Mouse (Mus musculus) forebrain, embryonic 14.5 days (tissue): Measurements from ENCODE around the gene Fut7. TPM values are rescaled to one million over a fixed set of nuclear protein-coding genes. Genes with fewer than 3 reads are reported as not detected.
A peak's percentile ranks its signal among the peaks of the same experiment; 100 is the strongest.

Experiments used
- ATAC-seq: fragments of 200-750 bp; cut with Nextera tagmentation; 2 replicates; pipeline ENCODE4 v1.8.0; 2017; ENCODE audit warnings: mild to moderate bottlenecking, moderate library complexity
- DNase-seq: peaks from one replicate; pipeline ENCODE4 v3.0.0-alpha.2; 2015; ENCODE audit warnings: low spot score
- H3K27ac ChIP-seq: fragments of 300-500 bp; sonication (generic); 2 replicates; pipeline ENCODE4 v1.5.1; 2014; ENCODE audit warnings: low read depth, mild to moderate bottlenecking, control low read depth, low read length, moderate library complexity
- H3K27me3 ChIP-seq: fragments of 300-500 bp; sonication (generic); replicated peaks from 2 replicates; pipeline ENCODE4 v1.6.1; 2014; ENCODE audit warnings: low read length, control low read depth, mixed read lengths; ENCODE audit not compliant: control insufficient read depth, insufficient read depth
- H3K36me3 ChIP-seq: fragments of 300-500 bp; sonication (generic); 2 replicates; pipeline ENCODE4 v1.6.1; 2014; ENCODE audit warnings: low read length, control low read depth; ENCODE audit not compliant: control insufficient read depth, insufficient read depth
- H3K4me1 ChIP-seq: fragments of 300-500 bp; sonication (generic); 2 replicates; pipeline ENCODE4 v1.6.1; 2014; ENCODE audit warnings: antibody characterized with exemption, low read length, control low read depth; ENCODE audit not compliant: control insufficient read depth, insufficient read depth
- H3K4me2 ChIP-seq: fragments of 300-500 bp; sonication (generic); 2 replicates; pipeline ENCODE4 v1.6.1; 2014; ENCODE audit warnings: mild to moderate bottlenecking, control low read depth, low read length
- H3K4me3 ChIP-seq: fragments of 300-500 bp; sonication (generic); 2 replicates; pipeline ENCODE4 v1.5.1; 2014; ENCODE audit warnings: low read depth, low read length, control low read depth
- H3K9ac ChIP-seq: fragments of 300-500 bp; sonication (generic); 2 replicates; pipeline ENCODE4 v1.6.1; 2014; ENCODE audit warnings: mild to moderate bottlenecking, low read length, control low read depth, moderate library complexity
- H3K9me3 ChIP-seq: fragments of 300-500 bp; sonication (generic); replicated peaks from 2 replicates; pipeline ENCODE4 v1.6.1; 2016; ENCODE audit warnings: low read length, control low read depth, mixed read lengths; ENCODE audit not compliant: control insufficient read depth
- WGBS: fragments of 180-500 bp; shearing (Covaris S2); extraction: QIAGEN DNeasy Blood & Tissue Kit; methylation state at CpG from one replicate; pipeline ENCODE4 v1.1.7; 2014; 5-methylcytosine and 5-hydroxymethylcytosine counted together
- polyA plus RNA-seq: library from polyadenylated mRNA; unstranded; fragments of >200 nt; fragmentation: Nextera tagmentation; extraction: Ambion mirVana; gene quantifications from 2 replicates; pipeline ENCODE4 v1.2.1, GENCODE M21; 2014

The Fut7 gene
- polyA plus RNA-seq, 1 experiment from 2014 or later, result not detected

GRCm38 (mm10) chr2:25397010-25397409, 26.1 kb upstream of the Fut7 start:
- H3K4me3 ChIP-seq, result no peak overlapping the region
- no peak for ATAC-seq
- peaks cover 8% of the 10 kb centered on the region for H3K4me1 ChIP-seq
- DNase-seq, result no peak
- H3K4me2 ChIP-seq, result no peak overlapping the region
- no peaks in the 10 kb centered on the region for H3K36me3 ChIP-seq
- H3K27me3 ChIP-seq, result peaks cover 51% of the 10 kb centered on the region
- no peak overlapping the region for H3K9ac ChIP-seq
- WGBS, result 65% methylated on average over 1 of the region's 1 CpGs
- no peaks in the 10 kb centered on the region for H3K9me3 ChIP-seq
- no peak overlapping the region for H3K27ac ChIP-seq

- no peak overlapping the region for H3K27ac ChIP-seq
- ATAC-seq, result no peak
- H3K36me3 ChIP-seq, result no peaks in the 10 kb centered on the region
- H3K9ac ChIP-seq, result no peak overlapping the region
- H3K4me2 ChIP-seq, result no peak overlapping the region
- H3K9me3 ChIP-seq, result no peaks in the 10 kb centered on the region
- H3K27me3 ChIP-seq, result peaks cover 51% of the 10 kb centered on the region
- no peak overlapping the region for H3K4me3 ChIP-seq
- no peak for DNase-seq
- 95% methylated on average over 7 of the region's 7 CpGs for WGBS
- peaks cover 8% of the 10 kb centered on the region for H3K4me1 ChIP-seq
Measured at GRCm38 (mm10) chr2:25398065-25398464, 25.0 kb upstream of the Fut7 start.

DNA sequence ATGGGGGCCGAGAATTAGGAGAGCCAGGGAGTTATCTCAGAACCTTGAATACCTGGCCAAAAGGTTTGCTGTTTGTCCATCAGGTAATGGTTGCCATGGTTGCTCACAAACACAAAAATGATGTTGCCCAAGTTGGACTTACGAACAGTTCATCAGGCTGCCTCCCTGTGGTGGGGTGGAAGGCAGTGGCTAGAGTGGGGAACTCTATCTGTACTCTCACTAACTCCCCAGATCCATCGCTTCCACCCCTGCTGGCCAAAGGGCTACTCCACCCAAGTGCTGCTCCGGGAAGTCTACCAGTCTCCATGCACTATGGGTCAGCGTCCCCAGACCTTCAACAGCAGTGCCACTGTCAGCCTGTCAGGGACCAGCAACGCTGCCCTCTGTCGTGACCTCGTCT, 24.0 kb upstream of the Fut7 start, which contains the start of gene Npdc1:
Gene Npdc1, plus strand, starts transcription at position 301 of the 400 bp plus-strand sequence.
- Histone ChIP-seq H3K36me3 (no peaks in the 10 kb centered on the region), H3K27ac (no peak within 1 kb of the TSS), H3K4me1 (peaks cover 10% of the 10 kb centered on the region), H3K9me3 (no peaks in the 10 kb centered on the region), H3K4me2 (no peak within 1 kb of the TSS), H3K9ac (no peak within 1 kb of the TSS; the same call in 1 of the 2 replicates), H3K27me3 (peaks cover 51% of the 10 kb centered on the region), H3K4me3 (no peak within 1 kb of the TSS)
- DNase-seq, result no peak
- ATAC-seq, result no peak
- 60% methylated on average over 8 of the region's 8 CpGs for WGBS

GRCm38 (mm10) chr2:25400291-25400690, 22.8 kb upstream of the Fut7 start:
- H3K27me3 ChIP-seq, result peaks cover 45% of the 10 kb centered on the region
- H3K4me1 ChIP-seq, result peaks cover 14% of the 10 kb centered on the region
- no peak overlapping the region for H3K27ac ChIP-seq
- H3K9ac ChIP-seq, result peak overlapping the region; percentile 54
- WGBS, result 21% methylated on average over 16 of the region's 16 CpGs
- no peaks in the 10 kb centered on the region for H3K9me3 ChIP-seq
- no peak for DNase-seq
- H3K4me3 ChIP-seq, result peak overlapping the region; percentile 26
- H3K36me3 ChIP-seq, result no peaks in the 10 kb centered on the region
- ATAC-seq, result no peak
- peak overlapping the region; percentile 54 for H3K4me2 ChIP-seq

GRCm38 (mm10) chr2:25400764-25401163, 22.3 kb upstream of the Fut7 start:
- Histone ChIP-seq H3K9ac (peak overlapping the region; percentile 54), H3K9me3 (no peaks in the 10 kb centered on the region), H3K36me3 (no peaks in the 10 kb centered on the region), H3K27me3 (peaks cover 41% of the 10 kb centered on the region), H3K4me2 (peak overlapping the region; percentile 54), H3K27ac (no peak overlapping the region), H3K4me1 (peaks cover 14% of the 10 kb centered on the region), H3K4me3 (peak overlapping the region; percentile 26)
- no peak for ATAC-seq
- 3% methylated on average over 17 of the region's 17 CpGs for WGBS
- peak; percentile 71 for DNase-seq

DNA sequence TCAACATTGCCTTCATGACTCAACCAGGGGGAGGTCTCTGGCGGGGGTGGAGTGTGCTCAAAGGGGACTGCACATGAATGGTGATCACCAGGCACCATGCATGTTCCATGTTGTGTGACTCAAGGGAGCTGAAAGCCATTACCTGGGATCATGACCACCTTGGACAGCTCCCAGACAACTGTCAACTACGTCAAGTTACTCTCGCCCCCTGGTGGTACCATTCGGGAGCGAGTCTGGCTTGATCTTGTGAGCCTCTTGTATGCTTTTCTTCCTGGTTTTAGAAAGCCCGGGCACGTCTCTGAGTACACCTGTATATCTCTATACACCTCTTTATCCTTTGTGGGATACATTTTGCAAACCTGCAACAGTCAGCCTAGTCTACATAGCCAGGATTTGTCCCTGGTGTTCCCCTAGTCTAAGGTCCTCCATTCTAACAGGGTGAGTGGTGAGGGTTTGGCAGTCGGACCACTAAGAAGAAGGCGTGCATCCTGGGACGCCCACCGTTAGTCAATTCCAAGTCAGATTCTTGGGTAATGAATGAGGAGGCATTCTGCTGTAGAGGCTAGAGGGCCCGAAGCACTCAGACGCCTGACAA, 20.6 kb upstream of the Fut7 start:
- H3K27me3 ChIP-seq, result peaks cover 24% of the 10 kb centered on the region
- H3K4me3 ChIP-seq, result peak overlapping the region; percentile 95
- peaks cover 5% of the 10 kb centered on the region for H3K36me3 ChIP-seq
- ATAC-seq, result peak; percentile 47
- under 1% methylated on average over 13 of the region's 13 CpGs for WGBS
- DNase-seq, result peak; percentile 91
- H3K27ac ChIP-seq, result peak overlapping the region; percentile 91
- H3K9me3 ChIP-seq, result no peaks in the 10 kb centered on the region
- H3K4me2 ChIP-seq, result peak overlapping the region; percentile 73
- peak overlapping the region; percentile 99 for H3K9ac ChIP-seq
- H3K4me1 ChIP-seq, result peaks cover 10% of the 10 kb centered on the region

DNA sequence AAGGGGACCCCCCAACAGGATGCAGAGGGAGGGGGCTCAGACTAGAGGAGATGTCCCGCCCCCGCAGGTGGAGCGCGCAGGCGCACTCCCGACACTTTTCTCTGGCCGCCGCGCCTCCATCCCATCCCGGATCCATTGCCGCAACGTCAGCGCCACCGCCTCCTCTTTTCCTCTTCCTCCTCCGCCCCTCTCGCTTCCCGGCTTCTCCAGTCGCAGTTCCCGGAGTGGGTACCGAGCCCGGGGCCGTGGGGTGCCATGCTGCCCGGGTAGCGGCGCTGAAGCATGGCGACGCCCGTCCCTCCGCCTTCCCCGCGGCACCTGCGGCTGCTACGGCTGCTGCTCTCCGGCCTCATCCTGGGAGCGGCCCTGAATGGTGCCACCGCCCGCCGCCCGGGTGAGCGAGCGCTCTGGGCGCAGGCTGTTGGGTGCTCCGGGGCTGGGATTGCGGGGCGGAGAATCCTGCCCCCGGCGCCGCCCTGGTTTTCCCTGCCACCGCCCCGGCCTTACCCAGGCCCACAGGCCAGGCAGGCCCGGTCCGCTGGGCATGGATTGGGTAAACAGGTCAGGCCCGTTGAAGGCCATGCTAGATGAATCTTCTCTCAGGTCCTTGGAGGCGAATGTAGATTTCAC, 20.0 kb upstream of the Fut7 start:
- Histone ChIP-seq H3K9ac (peak overlapping the region; percentile 99), H3K4me1 (peaks cover 10% of the 10 kb centered on the region), H3K27me3 (peaks cover 18% of the 10 kb centered on the region), H3K4me3 (peak overlapping the region; percentile 95), H3K9me3 (no peaks in the 10 kb centered on the region), H3K4me2 (peak overlapping the region; percentile 73), H3K27ac (peak overlapping the region; percentile 91), H3K36me3 (peaks cover 11% of the 10 kb centered on the region)
- DNase-seq (peak; percentile 93), ATAC-seq (peak; percentile 88)
- WGBS, result under 1% methylated on average over 40 of the region's 54 CpGs

DNA sequence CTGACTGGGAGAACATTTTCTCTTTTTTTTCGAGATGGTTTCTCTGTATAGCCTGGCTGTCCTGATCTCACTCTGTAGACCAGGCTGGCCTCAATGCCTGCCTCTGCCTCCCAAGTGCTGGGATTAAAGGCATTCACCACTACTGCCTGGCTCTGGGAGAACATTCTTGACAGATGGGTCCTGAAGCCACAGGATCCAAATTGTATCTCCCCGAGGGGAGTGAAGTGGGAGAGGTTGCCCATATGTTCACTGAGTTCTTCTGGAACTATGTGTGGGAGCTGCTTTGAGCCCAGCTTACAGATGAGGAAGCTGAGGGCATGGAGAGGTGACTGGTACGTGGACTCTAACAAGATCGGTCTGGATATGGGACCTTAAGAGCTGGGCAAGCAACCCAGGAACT, 19.1 kb upstream of the Fut7 start:
- peak overlapping the region; percentile 73 for H3K4me2 ChIP-seq
- no peaks in the 10 kb centered on the region for H3K9me3 ChIP-seq
- peak overlapping the region; percentile 99 for H3K9ac ChIP-seq
- peak overlapping the region; percentile 95 for H3K4me3 ChIP-seq
- 87% methylated on average over 4 of the region's 4 CpGs for WGBS
- H3K36me3 ChIP-seq, result peaks cover 19% of the 10 kb centered on the region
- 0 out of 2 replicates have a peak overlapping the region, but pooled peaks have one; percentile 91 for H3K27ac ChIP-seq
- H3K4me1 ChIP-seq, result peaks cover 10% of the 10 kb centered on the region
- peaks cover 15% of the 10 kb centered on the region for H3K27me3 ChIP-seq
- no peak for DNase-seq
- ATAC-seq, result no peak

DNA sequence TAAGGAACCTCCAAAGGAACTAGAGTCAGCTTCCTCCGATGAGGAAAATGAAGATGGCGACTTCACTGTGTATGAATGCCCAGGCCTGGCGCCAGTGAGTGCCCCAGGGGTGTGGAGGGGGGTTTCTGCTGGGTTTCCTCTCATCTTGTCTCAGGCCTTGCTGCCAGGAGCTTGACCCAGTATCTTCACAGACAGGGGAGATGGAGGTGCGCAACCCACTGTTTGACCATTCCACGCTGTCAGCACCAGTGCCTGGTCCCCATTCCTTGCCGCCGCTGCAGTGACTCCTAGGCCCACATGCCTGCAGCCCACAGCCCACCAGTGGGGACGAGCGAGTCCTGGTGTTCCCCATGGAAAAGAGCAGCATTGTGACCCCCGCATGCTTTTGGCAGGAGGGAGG, 14.2 kb upstream of the Fut7 start:
- no peak overlapping the region for H3K4me2 ChIP-seq
- DNase-seq, result no peak
- WGBS, result 88% methylated on average over 10 of the region's 10 CpGs
- no peak overlapping the region for H3K4me3 ChIP-seq
- H3K9me3 ChIP-seq, result no peaks in the 10 kb centered on the region
- peaks cover 37% of the 10 kb centered on the region for H3K36me3 ChIP-seq
- H3K4me1 ChIP-seq, result peaks cover 9% of the 10 kb centered on the region
- ATAC-seq, result no peak
- H3K9ac ChIP-seq, result no peak overlapping the region
- no peaks in the 10 kb centered on the region for H3K27me3 ChIP-seq
- H3K27ac ChIP-seq, result no peak overlapping the region
